Mouse (Mus musculus): ENCODE data around the gene Rab25.

DNA sequence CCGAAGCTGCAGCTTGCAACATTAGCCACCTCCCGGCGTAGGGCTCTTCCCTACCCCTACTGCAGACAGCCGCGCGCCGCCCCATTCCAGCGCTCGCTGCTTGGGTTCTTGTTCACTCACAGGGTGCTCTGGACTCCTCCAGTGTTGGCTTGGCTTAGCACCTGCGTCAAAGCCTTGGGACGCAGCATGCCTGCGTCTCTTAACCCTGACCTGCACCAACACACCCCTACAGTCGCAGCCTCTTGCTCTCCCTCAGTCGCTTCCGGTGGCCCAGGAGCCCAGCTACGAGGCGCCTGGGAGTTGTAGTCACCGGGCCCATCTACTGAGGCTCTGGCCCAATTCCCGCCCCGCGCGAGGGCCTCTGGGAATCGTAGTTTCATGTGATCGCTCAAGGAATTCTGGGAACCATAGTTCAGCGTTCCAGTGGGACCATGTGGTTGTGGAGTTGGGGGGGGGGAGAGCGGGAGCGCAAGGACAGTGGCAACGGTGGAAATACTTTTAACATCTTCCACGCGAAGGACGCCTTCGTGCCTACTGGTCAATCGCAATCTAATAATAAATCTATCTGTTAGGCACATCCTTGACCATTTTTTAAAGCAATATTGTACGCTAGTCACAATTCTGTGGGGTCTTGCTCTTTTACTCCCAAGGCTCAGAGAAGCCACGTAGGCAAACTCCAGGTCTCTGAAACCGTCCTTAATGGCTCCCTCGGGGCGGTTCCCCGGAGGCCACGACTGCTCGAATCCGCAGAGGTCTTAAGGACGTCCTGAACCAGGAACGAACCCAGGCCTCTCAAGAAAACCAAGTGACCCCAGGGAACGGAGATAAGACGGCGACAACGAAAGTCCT, 4.8 kb upstream of the Rab25 start, which contains the start of gene Lamtor2:
- 0 out of 2 replicates have a peak, but pooled peaks have one; percentile 48 for TF ChIP-seq EP300 (IDR thresholded peaks at IDR 0.05; ENCODE audit: insufficient read depth, low read depth, low read length)
- TF ChIP-seq CTCF (IDR thresholded peaks at IDR 0.05; ENCODE audit: low read depth, low read length) = no peak

Measured in ES-Bruce4 (cell line).